Mouse (Mus musculus) heart, embryonic 14.5 days (tissue): ENCODE data around the gene Ero1l. TPM values are rescaled to one million over a fixed set of nuclear protein-coding genes. Genes with fewer than 3 reads are reported as not detected.

Experiments
- ATAC-seq: fragments of 200-750 bp; cut with Nextera tagmentation; 2 replicates; pipeline ENCODE4 v1.8.0; 2017; ENCODE audit warnings: low read depth, moderate TSS enrichment; ENCODE audit not compliant: insufficient number of reproducible peaks, insufficient read depth, low FRiP score
- H3K27ac ChIP-seq, 2 experiments: fragments of 200-500 bp in 1 of 2; fragments of 300-500 bp in 1 of 2; sonication (generic) in 1 of 2; replicated peaks in 1 of 2; 2 replicates each; pipeline ENCODE4 v1.5.1; 2012 to 2014; ENCODE audit warnings: low read depth in 2 of 2, low read length in 2 of 2, control low read depth in 1 of 2, mild to moderate bottlenecking in 1 of 2, mixed read lengths in 1 of 2; ENCODE audit not compliant: control insufficient read depth in 1 of 2, insufficient read depth in 1 of 2
- H3K27me3 ChIP-seq: fragments of 300-500 bp; sonication (generic); 2 replicates; pipeline ENCODE4 v1.6.1; 2014; ENCODE audit warnings: mild to moderate bottlenecking, low read length, control low read depth; ENCODE audit not compliant: control insufficient read depth, insufficient read depth
- H3K36me3 ChIP-seq: fragments of 300-500 bp; sonication (generic); 2 replicates; pipeline ENCODE4 v1.6.1; 2014; ENCODE audit warnings: mild to moderate bottlenecking, control low read depth, low read length, mixed read lengths; ENCODE audit not compliant: control insufficient read depth, insufficient read depth
- H3K4me1 ChIP-seq, 2 experiments: fragments of 200-500 bp in 1 of 2; fragments of 300-500 bp in 1 of 2; sonication (generic) in 1 of 2; 2 replicates each; pipeline ENCODE4 v1.6.1; 2012 to 2014; ENCODE audit warnings: low read length in 2 of 2, control low read depth in 1 of 2, mixed read lengths in 1 of 2; ENCODE audit not compliant: control insufficient read depth in 2 of 2, insufficient read depth in 2 of 2
- H3K4me2 ChIP-seq: fragments of 300-500 bp; sonication (generic); 2 replicates; pipeline ENCODE4 v1.6.1; 2014; ENCODE audit warnings: mild to moderate bottlenecking, low read length
- H3K4me3 ChIP-seq, 2 experiments: fragments of 200-500 bp in 1 of 2; fragments of 300-500 bp in 1 of 2; sonication (generic) in 1 of 2; 2 replicates each; pipeline ENCODE4 v1.5.1; 2012 to 2014; ENCODE audit warnings: low read length in 2 of 2, mild to moderate bottlenecking in 2 of 2, control low read depth in 1 of 2, low read depth in 1 of 2, moderate library complexity in 1 of 2; ENCODE audit not compliant: control insufficient read depth in 1 of 2, insufficient read depth in 1 of 2
- H3K9ac ChIP-seq: fragments of 300-500 bp; sonication (generic); 2 replicates; pipeline ENCODE4 v1.6.1; 2014; ENCODE audit warnings: mild to moderate bottlenecking, low read length
- H3K9me3 ChIP-seq: fragments of 300-500 bp; sonication (generic); 2 replicates; pipeline ENCODE4 v1.6.1; 2016; ENCODE audit warnings: low read length, control low read depth; ENCODE audit not compliant: control insufficient read depth
- WGBS: fragments of 180-500 bp; shearing (Covaris S2); extraction: QIAGEN DNeasy Blood & Tissue Kit; methylation state at CpG from one replicate; pipeline ENCODE4 v1.1.7; 2014; 5-methylcytosine and 5-hydroxymethylcytosine counted together
- polyA plus RNA-seq: library from polyadenylated mRNA; unstranded; fragments of >200 nt; fragmentation: Nextera tagmentation; extraction: Ambion mirVana; gene quantifications from 2 replicates; pipeline ENCODE4 v1.2.1, GENCODE M21; 2014

The Ero1l gene
- polyA plus RNA-seq, 1 experiment from 2014 or later, result 35.3 TPM

GRCm38 (mm10) chr14:45239042-45239441 lies 79.5 kb downstream of the Ero1l start:
- Histone ChIP-seq H3K9ac (no peak overlapping the region), H3K27me3 (no peaks in the 10 kb centered on the region), H3K4me2 (no peak overlapping the region), H3K36me3 (no peaks in the 10 kb centered on the region), H3K27ac (no peak overlapping the region), H3K9me3 (no peaks in the 10 kb centered on the region), H3K4me1 (no peaks in the 10 kb centered on the region), H3K4me3 (no peak overlapping the region)
- no peak for ATAC-seq
- 85% methylated on average over 2 of the region's 2 CpGs for WGBS

Other genes starting within 250 kb of the Ero1l start
- gene Gpr137c, start 99.1 kb downstream of the Ero1l start, polyA plus RNA-seq, result 5.4 and 6.7 TPM in 2 replicates
- gene Txndc16, start 98.4 kb downstream of the Ero1l start, polyA plus RNA-seq, result 15.3 and 17.7 TPM in 2 replicates
- gene Psmc6, start 11.0 kb upstream of the Ero1l start, polyA plus RNA-seq, result 128 and 139 TPM in 2 replicates
- gene Styx, start 32.3 kb upstream of the Ero1l start, polyA plus RNA-seq, result 68.3 and 73.9 TPM in 2 replicates
- gene Gnpnat1, start 86.1 kb upstream of the Ero1l start, polyA plus RNA-seq, result 22.6 and 23.9 TPM in 2 replicates
- 228 and 235 TPM in 2 replicates for gene Fermt2, start 211.3 kb upstream of the Ero1l start, polyA plus RNA-seq